Mouse (Mus musculus) c-Kit-positive CD71-positive TER-119-negative erythroid progenitor cells, embryonic 14.5 days (primary cell): ENCODE results near the gene Zfpm1.
A peak's percentile ranks its signal among the peaks of the same experiment; 100 is the strongest.

ENCODE experiments used
- DNase-seq: peaks from one replicate; pipeline ENCODE4 v3.0.0-alpha.2; 2013; ENCODE audit warnings: low read depth

Gene Zfpm1

DNA sequence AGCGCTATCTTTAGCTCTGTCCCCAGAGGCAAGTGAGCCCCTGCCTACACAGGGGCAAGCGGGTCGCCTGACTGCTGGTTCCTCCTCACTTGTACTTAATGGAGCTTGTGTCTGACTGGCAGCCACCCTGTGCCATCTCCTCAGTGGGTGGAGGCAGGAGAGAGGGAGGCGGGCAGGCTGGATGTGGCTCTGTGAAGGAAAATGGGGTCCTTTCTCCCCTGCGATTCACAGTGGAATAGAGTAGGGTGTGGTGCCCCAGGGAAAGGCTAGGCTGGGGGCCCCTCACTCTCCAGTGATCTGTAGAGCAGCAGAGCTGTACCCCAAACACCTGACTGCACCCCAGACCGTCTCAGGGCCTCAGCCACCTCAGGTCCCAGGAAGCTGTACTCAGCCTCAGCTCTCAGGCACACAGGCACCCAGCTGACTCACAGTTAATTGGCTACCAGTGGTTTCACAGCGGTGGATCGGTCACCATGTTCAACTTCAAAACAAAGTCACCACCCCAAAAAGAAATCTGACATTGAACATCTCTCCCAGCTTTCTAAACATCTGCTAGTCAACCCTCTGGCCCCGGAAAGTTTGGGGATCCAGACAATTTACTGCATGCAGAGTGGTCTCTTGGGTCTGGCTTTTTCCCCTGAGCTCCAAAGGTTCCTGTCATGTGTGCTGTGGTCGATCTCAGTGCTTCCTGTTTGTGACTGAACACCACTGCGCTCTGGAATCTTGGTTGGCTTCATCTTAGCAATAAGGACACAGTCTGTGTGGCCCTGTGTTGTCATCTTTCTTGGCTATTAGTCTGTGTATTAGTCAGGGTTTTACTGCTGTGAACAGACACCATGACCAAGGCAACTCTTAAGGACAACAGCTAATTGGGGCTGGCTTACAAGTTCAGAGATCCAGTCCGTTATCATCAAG lies 63.5 kb downstream of the Zfpm1 start:
- no peak for DNase-seq

DNA sequence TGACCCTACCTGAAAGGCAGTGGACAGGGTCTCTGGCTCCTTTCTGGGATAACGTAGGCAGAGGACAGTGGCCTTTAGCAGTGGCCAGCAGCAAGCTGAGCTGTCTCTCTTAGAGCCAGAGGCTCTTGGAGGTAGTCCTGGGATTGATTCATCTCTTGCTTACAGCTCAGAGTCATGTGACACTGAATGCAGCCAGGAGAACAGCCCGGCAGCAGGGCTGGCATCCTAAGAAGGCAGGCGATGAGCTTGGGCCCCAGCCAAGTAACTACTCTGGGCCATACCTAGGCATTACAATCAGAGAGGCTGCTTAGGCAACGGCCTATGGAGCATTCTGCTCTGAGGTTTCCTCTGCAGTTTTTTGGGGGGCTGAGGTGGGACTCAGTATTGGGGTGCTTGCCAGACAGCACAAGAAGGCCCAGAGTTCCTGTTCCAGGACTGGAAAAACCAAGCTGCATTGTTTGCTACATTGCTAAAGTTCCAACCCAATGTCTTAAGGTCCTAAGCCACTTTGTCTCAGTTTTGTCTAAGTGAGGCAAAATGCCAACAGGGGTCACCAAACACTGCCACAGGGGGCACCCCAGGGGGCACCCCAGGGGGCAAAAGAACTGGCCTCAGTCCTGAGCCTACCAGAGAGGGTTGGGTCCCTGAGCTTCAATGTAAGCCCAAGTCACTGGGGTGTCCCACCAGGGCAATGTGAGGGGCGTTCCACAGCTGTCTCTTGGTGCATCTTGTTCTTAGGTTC lies 66.0 kb downstream of the Zfpm1 start:
- DNase-seq, result no peak

DNA sequence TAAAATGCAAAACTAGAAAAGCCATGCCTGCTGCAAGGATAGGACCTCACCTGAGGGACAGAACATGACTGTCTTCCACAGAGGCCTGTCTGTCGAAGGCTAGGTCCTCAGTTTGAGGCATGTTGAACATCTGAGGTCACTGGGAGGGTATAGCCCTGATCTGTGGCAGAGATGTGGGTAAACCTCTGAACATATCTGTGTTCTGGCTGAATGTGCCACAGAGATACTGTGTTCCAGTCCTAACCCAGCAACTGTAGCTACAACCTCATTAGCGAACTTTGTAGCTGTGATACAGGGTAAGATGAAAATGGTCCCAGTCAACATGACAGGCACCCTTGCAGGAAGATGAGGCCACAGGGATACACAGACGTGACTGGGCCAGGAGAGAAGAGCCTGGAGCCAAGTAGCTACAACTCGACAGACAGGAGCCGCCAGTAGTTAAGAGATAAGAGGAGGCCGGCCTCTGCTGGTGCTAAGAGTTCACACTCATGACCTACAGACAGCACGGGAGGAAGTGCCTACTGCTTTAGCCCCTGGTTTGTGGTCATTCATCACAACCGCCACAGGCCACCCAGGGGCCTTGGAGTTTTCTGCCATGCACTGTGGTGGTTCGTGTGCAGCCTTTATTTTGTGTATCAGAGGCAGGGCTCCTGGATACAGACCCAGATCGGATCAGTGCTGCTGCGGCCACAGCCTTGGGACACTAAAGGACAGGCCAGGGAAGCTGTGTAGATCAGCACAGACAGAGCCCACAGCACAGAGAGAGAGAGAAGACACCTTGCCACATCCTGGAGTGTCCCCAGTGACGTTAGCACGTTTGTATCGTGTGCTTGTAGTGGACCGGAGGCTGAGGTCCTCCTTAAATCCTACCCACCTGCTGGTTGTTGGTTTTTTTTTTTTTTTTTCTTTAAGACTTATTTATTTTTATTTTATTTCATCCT lies 67.7 kb downstream of the Zfpm1 start:
- DNase-seq, result no peak

DNA sequence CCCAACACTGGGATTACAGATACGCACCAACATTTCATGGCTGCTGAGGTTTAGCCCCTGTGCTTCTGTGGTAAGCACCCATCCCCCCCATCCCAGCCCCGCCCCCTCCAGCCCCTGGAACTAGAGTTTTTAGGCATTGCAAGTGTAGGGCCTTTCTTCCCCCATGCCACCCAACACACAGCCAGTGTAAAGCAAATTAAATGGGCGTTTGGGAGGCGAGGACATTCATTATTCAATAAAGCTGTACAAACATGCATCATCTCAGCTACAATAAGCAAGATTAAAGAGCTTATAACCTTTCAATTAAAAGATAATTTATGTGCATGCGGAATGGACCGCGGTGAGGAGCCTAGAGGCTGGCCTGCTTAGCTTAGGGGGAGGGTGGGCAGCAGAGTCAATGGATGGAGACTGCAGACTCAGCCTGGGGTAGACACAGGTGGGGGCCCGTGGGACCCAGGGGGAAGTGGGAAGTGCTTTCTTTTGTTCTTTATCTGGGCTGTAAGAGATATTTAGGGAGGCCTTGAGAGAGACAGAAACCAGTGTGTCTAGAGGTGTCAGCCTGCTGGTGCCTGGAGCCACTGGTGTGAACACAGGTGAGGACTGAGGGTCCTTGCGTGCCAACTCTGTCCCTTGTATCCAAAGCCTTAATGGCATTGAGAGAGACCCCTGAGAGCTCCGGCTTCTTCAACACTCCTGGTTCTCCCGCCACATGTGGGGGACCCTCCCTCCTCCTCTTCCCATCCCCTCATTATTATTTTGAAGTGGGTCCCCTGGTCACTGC lies 68.6 kb downstream of the Zfpm1 start:
- no peak for DNase-seq

DNA sequence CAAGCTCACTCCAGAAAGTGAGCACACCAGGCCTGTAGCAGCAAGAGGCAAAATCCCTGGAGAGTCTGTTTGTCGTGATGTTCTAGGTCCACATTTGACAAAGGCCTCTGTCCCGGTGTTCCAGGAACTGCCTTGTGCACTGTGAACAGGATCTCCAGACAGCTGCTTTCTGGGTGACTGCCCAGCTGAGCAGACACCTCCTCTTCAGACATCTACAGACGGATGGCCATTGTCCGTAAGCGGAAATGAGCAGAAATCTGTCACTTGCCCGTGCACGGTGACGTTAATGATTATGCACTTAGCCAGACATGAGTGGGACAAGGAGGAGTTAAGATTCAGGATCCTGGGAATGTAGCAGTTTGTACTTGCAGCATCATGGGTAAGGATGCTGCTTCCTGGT lies 72.2 kb downstream of the Zfpm1 start:
- DNase-seq, result no peak

DNA sequence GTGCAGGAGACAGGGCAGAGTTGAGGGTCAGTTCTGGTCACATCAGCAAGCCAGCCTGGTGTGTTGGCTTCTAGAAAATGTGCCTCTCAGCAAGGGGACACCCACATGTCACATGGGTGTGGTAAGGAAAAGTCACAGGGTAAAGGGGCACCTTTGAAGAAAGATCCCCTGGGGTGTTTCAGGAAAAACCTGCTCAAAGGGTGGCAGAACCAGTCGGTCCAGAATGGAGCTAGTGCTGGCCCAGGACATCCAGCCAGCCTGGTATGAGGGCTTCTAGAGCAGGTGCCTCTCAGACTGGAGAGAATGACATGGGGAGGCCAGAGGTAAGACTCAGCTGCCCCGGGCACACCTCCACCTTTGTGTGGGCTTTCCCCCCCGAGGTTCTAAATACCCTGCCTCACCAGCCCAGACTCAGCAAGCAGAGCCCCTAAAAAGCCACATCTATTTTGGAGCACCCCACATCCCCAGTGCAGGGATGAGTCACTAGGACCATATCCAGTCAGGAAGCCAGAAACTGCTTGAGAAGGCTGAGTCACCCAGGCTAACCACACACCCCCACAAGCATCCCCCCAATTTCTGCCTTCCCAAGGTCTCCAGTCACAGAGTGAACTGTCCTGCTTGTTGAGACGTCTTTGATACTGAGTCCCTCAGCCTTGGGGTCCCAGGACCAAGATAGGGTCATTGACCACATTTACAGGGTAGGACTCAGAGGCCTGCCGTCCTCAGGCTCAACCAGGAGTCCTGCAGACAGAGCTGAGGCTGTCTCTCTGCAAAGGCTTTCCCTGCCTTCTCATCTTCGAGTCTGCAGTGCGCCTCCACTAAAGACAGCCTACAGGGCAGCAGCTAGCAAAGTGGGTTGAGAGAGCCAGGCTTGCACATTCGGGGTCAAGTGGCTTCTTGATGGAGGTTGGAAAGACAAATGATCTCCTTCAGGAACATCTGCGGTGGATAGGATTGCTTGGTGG lies 74.0 kb downstream of the Zfpm1 start:
- no peak for DNase-seq

DNA sequence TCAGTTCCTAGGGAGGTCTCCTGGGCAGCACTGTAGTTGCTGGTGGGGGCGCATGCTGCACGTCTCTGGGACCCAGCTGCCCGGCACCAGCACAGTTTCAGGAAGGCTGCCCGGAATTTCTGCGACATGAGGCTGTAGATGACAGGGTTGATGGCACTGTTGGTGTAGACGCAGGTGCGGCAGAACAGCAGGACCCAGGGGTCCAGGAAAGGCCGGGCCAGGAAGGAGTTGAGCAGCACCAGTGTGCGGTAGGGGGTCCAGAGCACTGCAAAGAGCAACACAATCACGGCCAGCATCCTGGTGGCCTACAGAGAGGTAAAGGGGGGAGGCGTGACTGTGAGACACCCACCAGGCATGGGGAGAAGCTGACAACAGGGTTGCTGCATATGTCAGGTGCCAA lies 75.3 kb downstream of the Zfpm1 start:
- no peak for DNase-seq

DNA sequence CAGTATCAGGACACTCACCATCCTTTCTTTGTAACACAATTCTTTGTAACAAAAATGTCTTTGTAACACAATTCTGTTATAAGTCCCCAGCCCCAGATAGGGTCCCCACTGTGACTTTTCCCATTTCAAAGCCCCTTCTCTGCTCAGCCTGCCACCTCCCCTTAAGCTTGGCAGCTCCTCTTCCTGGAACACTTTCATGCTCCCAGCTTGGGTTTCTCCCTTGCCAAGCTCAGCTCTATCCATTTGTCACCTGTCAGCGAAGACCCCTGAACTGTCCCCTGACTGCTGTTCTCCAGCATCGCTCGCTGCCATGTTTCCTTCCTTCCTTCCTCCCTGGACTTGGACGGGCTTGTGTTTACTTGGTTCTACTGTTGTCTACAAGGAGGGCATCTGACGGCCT lies 75.7 kb downstream of the Zfpm1 start:
- no peak for DNase-seq

DNA sequence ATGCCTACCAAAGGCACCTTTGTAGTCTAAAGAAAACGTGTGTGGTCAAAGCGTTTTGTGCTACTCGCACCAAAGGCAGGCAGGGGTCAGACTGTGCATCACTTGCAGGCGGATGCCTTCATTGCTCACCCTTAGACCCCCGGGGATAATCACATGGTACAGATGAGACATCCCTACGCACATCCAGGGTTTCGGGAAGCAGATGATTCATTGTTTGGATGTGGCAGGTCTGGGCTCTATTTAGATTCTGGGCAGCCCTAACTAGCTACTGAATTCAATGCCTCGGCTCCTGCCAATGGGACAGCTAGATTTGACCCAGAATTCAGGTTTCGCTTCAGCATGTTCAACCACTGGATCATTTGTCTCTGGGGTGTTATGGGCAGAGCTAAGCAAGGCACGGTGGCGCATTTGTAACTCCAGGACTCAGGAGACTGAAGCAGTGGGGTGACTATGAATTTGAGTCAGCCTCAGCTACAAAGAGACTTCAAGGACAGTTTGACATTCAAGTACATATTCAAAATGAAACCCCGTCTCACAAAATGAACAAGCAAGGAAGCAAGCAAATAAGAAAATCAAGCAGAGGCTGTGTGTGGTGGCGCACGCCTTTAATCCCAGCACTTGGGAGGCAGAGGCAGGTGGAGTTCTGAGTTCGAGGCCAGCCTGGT lies 77.3 kb downstream of the Zfpm1 start:
- no peak for DNase-seq

DNA sequence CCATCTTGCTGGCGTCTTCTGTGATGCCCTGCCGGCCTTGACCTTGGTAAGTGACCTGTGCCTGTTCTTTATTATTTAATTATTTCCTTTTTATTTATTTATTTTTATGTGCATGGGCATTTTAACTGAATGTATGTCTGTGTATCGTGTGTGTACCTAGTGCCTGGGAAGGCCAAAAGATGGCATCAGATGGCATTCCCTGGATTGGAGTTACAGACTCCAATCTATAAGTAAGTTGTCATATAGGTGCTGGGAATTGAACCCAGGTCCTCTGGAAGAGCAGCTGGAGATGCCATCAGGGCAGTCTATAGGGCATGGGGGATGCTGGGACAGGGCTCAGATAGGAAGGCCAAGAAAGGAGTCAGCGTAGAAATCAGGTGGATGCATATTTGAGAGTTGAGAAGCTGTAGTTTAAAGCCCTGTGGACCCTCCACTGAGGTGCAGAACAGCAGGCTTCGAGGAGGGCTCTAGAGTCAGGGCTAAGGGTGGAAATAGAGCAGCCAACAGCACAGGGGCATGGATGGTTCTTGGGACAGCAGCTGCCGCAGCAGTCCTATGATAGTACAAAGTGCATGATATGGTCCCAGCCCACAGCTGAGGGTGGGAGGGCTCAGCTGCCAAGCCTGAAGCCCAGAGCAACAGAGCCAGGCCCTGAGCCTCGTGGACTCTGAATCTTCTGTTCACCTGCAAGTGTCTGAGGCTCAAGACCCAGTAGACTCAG lies 78.9 kb downstream of the Zfpm1 start, which contains the start of gene Trhr2:
Trhr2 (minus strand) TSS at position 51 of the 721 bp plus-strand sequence.
- no peak for DNase-seq

DNA sequence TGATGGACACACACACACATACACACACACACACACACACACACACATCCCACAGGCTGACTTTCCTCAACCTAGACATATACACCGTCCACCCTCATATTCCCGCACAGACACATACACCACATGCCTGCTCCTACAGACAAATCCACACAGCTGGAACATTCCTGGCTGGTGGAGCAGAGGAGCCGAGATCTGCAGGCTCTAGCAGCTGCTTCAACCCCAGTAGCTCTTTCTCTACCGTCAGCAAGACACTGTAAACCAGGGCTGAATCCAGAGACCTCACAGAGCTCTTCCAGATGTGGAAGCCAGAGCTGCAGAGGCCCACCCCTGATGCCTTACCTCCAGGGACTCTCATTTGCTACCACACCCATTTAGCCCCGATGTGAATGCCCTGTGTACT lies 80.3 kb downstream of the Zfpm1 start:
- no peak for DNase-seq

DNA sequence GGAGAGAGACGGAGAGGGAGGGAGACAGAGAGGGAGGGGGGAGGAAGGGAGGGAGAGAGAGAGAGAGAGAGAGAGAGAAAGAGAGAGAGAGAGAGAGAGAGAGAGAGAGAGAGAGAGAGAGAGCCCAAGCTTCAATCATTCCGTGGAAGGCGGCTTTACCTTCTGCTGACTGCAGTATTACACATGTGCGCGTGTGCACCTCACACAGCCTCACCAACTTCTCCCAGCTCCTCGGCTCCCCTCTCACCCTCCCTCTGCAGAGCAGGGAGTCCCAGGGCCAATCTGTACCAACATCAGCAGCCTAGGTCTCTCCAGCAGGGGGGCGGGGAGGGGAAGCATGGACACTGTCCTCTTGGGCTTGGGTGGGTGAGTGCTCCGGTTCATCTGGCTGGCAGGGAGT lies 81.0 kb downstream of the Zfpm1 start:
- no peak for DNase-seq

DNA sequence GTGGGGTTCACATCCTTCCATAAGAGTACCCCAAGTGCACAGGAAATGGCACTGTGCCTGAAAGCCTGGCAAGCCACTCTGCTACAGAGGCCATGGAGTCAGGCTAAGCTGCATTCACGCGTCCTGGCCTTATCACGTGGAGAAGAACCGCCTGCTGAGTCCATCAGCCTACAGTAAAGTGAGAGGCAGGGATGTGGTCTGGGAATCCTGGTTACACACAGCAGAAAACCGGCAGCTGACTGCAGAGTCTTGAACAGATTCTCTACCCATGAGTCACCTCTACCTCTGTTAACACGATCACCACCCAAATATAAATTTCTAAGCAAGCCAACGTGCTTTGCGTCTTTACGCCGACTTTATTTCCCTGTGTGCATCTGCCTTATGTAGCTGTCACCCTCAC lies 86.6 kb downstream of the Zfpm1 start:
- no peak for DNase-seq

DNA sequence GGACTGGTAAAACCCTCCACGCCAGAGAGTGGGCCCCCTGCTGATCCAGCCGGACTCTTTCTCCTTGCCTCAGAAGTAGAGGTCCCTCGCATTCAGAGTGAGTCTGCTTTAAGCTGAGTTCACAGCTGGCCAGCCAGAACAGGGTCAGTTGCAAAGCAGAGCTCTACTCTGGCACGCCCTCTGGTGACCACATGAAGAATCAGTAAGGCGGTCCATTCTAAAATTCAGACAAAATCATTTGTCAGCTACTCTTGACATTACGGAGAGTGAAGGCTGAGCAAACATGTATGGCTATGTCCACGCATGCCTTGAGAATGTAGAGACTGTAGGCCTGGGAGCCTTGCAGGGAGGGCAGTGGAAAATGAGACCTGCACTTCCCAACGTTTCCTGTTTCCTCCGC lies 87.7 kb downstream of the Zfpm1 start:
- DNase-seq, result peak; percentile 46

DNA sequence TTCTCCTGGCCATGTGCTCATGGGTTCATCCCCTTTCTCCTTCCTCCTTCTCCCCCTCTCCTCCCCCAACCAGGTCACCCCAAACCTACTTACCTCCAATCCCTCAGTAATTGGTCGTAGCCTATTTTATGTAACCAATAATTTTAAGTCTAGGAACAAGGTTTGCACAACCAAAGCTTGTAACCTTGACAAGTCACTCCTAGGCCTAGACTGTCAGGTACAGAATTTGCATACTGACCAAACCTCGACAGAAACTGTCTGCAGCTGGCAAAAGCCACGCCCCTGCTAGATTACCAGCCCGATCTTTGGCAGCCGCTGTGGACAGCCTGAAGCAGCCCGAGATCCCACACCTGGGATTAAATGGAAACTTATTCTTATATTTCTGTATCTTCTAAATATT lies 89.8 kb downstream of the Zfpm1 start:
- DNase-seq, result no peak

DNA sequence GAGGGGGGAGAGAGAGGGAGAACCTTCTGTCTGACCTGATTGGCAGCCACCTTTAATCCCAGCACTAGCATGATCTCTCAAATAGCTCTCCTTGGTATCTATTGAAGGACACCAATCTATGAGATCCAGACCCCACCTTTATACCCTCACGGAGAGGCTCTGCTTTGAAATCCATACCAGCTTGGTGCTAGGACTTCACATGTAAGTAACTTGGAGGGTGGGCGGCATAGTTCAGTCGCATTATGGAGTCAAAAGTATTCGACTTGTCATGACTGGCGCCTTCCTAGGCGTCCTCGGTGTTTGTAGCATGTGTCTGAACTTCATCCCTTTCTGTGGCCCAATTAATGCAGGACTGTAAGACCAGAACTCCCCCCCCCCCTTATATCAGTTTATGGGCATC lies 93.4 kb downstream of the Zfpm1 start:
- no peak for DNase-seq

DNA sequence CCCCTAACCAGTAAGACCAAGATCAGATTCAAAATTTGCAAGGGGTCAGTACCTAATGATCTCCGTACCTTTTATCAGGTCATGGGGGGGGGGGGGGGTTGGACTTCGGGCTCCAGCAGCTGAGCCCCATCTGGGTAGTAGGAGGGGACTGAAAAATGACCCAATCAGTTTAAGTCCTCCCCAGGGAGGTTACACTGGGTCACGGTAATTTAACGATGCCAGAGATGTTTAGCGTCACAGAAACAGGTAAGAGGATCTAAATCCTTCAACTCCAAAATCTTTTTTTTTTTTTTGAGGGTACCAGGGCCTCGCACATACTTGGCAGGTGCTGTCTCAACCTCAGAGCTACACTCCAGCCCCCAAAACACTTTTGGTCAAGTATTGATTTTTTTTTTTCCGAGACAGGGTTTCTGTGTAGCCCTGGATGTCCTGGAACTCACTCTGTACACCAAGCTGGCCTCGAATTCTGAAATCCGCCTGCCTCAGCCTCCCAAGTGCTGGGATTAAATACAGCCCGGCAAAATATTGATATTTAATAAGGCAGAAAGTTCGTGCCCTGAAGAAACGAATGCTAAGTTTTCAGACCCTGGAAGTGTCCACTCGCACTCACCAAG lies 93.9 kb downstream of the Zfpm1 start:
- no peak for DNase-seq
